In genomic region chr3:92944186-92944585, GRCm38 (mm10) we compare ENCODE assay signal across 28 mouse cellular contexts. TPM values are rescaled to one million over a fixed set of nuclear protein-coding genes. Genes with fewer than 3 reads are reported as not detected.
DNase-seq lines count a peak whose midpoint lies in the region; ATAC-seq and TF ChIP-seq lines count a peak whose summit lies in the region.
"Had no signal": no experiment of that assay in that cellular context is flagged by ENCODE, and none has a peak within 500 bp of the region (broad histone marks: within the 10 kb centered on the region; RNA-seq: fewer than 3 reads in every experiment).

TSS of gene Lce3c (plus strand) at chr3:92944486.

- WGBS in limb, embryonic 15.5 days = 59% methylated on average over 1 of the region's 1 CpGs
- 79% methylated on average over 1 of the region's 1 CpGs for WGBS in limb, embryonic 10.5 days
- WGBS in stomach, postnatal 0 days = 47% methylated on average over 1 of the region's 1 CpGs

- no peak for ATAC-seq in limb, embryonic 15.5 days (ENCODE audit: insufficient number of reproducible peaks, low FRiP score, low TSS enrichment, low read depth)
- no peak for ATAC-seq in stomach, postnatal 0 days (ENCODE audit: low FRiP score, low TSS enrichment)
- ATAC-seq in erythroblast, adult 5-6 weeks (replicated peaks; ENCODE audit: low FRiP score, poor library complexity, severe bottlenecking) = no peak
- ATAC-seq: activated CD4-positive, CD25-positive, alpha-beta regulatory T cell, adult 4 months; CD4-positive, CD25-positive, alpha-beta regulatory T cell, adult 4 months; forebrain, embryonic 14.5 days; forebrain, embryonic 16.5 days had no signal

- no peaks in the 10 kb centered on the region for H3K79me2 ChIP-seq in MEL (ENCODE audit: control insufficient read depth, insufficient read depth, low read length, poor library complexity)

- H3K4me2 ChIP-seq in limb, embryonic 15.5 days = no peak within 1 kb of the TSS
- no peak within 1 kb of the TSS for H3K4me2 ChIP-seq in stomach, postnatal 0 days (replicated peaks; ENCODE audit: low read depth)
- H3K4me2 ChIP-seq: embryonic facial prominence, embryonic 13.5 days; forebrain, embryonic 12.5 days had no signal

- H3K4me3 ChIP-seq in limb, embryonic 15.5 days = no peak within 1 kb of the TSS
- no peak within 1 kb of the TSS for H3K4me3 ChIP-seq in limb, embryonic 10.5 days
- no peak within 1 kb of the TSS for H3K4me3 ChIP-seq in MEL (ENCODE audit: control insufficient read depth in 1 of 2, insufficient read depth in 1 of 2, low read depth in 2 of 2, low read length in 2 of 2)
- no peak within 1 kb of the TSS for H3K4me3 ChIP-seq in stomach, postnatal 0 days (ENCODE audit: low read depth, low read length)
- H3K4me3 ChIP-seq: embryonic facial prominence, embryonic 13.5 days; erythroblast, embryonic 14.5 days; forebrain, embryonic 10.5 days; forebrain, embryonic 12.5 days had no signal

- H3K9me3 ChIP-seq in limb, embryonic 15.5 days = no peaks in the 10 kb centered on the region
- H3K9me3 ChIP-seq in limb, embryonic 10.5 days (replicated peaks) = no peaks in the 10 kb centered on the region
- no peaks in the 10 kb centered on the region for H3K9me3 ChIP-seq in MEL (replicated peaks; ENCODE audit: insufficient read depth, low read length)
- no peaks in the 10 kb centered on the region for H3K9me3 ChIP-seq in stomach, postnatal 0 days (ENCODE audit: control insufficient read depth, low read length)
- H3K9me3 ChIP-seq: embryonic facial prominence, embryonic 13.5 days; forebrain, embryonic 10.5 days; forebrain, embryonic 12.5 days; G1E had no signal

- no peaks in the 10 kb centered on the region for H3K4me1 ChIP-seq in limb, embryonic 15.5 days
- H3K4me1 ChIP-seq in limb, embryonic 10.5 days = no peaks in the 10 kb centered on the region
- no peaks in the 10 kb centered on the region for H3K4me1 ChIP-seq in MEL (ENCODE audit: control insufficient read depth in 1 of 2, insufficient read depth in 2 of 2, low read length in 2 of 2)
- no peaks in the 10 kb centered on the region for H3K4me1 ChIP-seq in stomach, postnatal 0 days (replicated peaks; ENCODE audit: control insufficient read depth, insufficient read depth)
- H3K4me1 ChIP-seq: embryonic facial prominence, embryonic 13.5 days; forebrain, embryonic 10.5 days; forebrain, embryonic 12.5 days had no signal

- H3K36me3 ChIP-seq in limb, embryonic 15.5 days = no peaks in the 10 kb centered on the region
- no peaks in the 10 kb centered on the region for H3K36me3 ChIP-seq in limb, embryonic 10.5 days
- no peaks in the 10 kb centered on the region for H3K36me3 ChIP-seq in MEL (ENCODE audit: control insufficient read depth in 1 of 2, insufficient read depth in 2 of 2, low read length in 2 of 2)
- no peaks in the 10 kb centered on the region for H3K36me3 ChIP-seq in stomach, postnatal 0 days (ENCODE audit: control insufficient read depth, insufficient read depth, low read length)
- H3K36me3 ChIP-seq: embryonic facial prominence, embryonic 13.5 days; forebrain, embryonic 10.5 days; forebrain, embryonic 12.5 days; G1E had no signal

- no peak within 1 kb of the TSS for H3K9ac ChIP-seq in limb, embryonic 15.5 days
- no peak within 1 kb of the TSS for H3K9ac ChIP-seq in MEL (ENCODE audit: control insufficient read depth, low read depth, low read length, poor library complexity, severe bottlenecking)
- no peak within 1 kb of the TSS for H3K9ac ChIP-seq in stomach, postnatal 0 days (ENCODE audit: low read length)
- H3K9ac ChIP-seq: embryonic facial prominence, embryonic 13.5 days; forebrain, embryonic 12.5 days had no signal

- H3K27ac ChIP-seq in limb, embryonic 15.5 days = no peak within 1 kb of the TSS
- no peak within 1 kb of the TSS for H3K27ac ChIP-seq in limb, embryonic 10.5 days
- no peak within 1 kb of the TSS for H3K27ac ChIP-seq in MEL (ENCODE audit: control insufficient read depth, low read depth, low read length)
- no peak within 1 kb of the TSS for H3K27ac ChIP-seq in stomach, postnatal 0 days (replicated peaks)
- H3K27ac ChIP-seq: embryonic facial prominence, embryonic 13.5 days; forebrain, embryonic 10.5 days; forebrain, embryonic 12.5 days had no signal

- TF ChIP-seq RAD21 in MEL (IDR thresholded peaks at IDR 0.05; ENCODE audit: low read depth, low read length) = no peak

- no peak for TF ChIP-seq EP300 in MEL (IDR thresholded peaks at IDR 0.05; ENCODE audit: low read depth in 1 of 2, low read length in 2 of 2)
- TF ChIP-seq EP300 in stomach, postnatal 0 days (optimal IDR thresholded peaks at IDR 0.05) = no peak

- TF ChIP-seq POLR2A in MEL (IDR thresholded peaks at IDR 0.05; ENCODE audit: control insufficient read depth in 1 of 2, insufficient read depth in 1 of 2, low read depth in 1 of 2, low read length in 2 of 2, poor library complexity in 1 of 2) = no peak

- no peaks in the 10 kb centered on the region for H3K27me3 ChIP-seq in limb, embryonic 15.5 days
- H3K27me3 ChIP-seq in limb, embryonic 10.5 days (ENCODE audit: low read depth, poor library complexity, severe bottlenecking) = no peaks in the 10 kb centered on the region
- H3K27me3 ChIP-seq in MEL (ENCODE audit: control insufficient read depth in 1 of 2, insufficient read depth in 2 of 2, low read length in 2 of 2) = no peaks in the 10 kb centered on the region
- no peaks in the 10 kb centered on the region for H3K27me3 ChIP-seq in stomach, postnatal 0 days (ENCODE audit: control insufficient read depth, insufficient read depth, low read length)
- H3K27me3 ChIP-seq: CH12.LX; embryonic facial prominence, embryonic 13.5 days; forebrain, embryonic 12.5 days had no signal

- no peak for TF ChIP-seq CTCF in MEL (IDR thresholded peaks at IDR 0.05 in 2 of 3, conservative IDR thresholded peaks at IDR 0.05 in 1 of 3; ENCODE audit: control insufficient read depth in 1 of 3, insufficient read depth in 1 of 3, low read depth in 2 of 3, low read length in 3 of 3, poor library complexity in 1 of 3, severe bottlenecking in 1 of 3)
- no peak for TF ChIP-seq CTCF in stomach, postnatal 0 days (IDR thresholded peaks at IDR 0.05; ENCODE audit: low read depth)

- peak; percentile 0 to 2 for DNase-seq in cerebellum, postnatal 14 days
- no peak for DNase-seq in cerebellum, postnatal 25 days
- no peak for DNase-seq in limb, embryonic 10.5 days (ENCODE audit: low spot score)
- no peak for DNase-seq in MEL (ENCODE audit: low read depth, low spot score)
- no peak for DNase-seq in stomach, postnatal 0 days (ENCODE audit: low spot score)
- DNase-seq: adrenal gland, adult 8-10 months; adrenal gland, postnatal 14 days; adrenal gland, postnatal 36 days; B cell, adult 2 months; cerebellum, adult 11-12 months; cerebellum, adult 2 months; cerebellum, adult 9-10 months had no signal

TF ChIP-seq in MEL, 35 proteins besides CTCF, POLR2A, EP300 and RAD21:
- TF ChIP-seq MEF2A (IDR thresholded peaks at IDR 0.05; ENCODE audit: extremely low read depth, insufficient replicate concordance, low read depth, low read length, poor library complexity, severe bottlenecking) = no peak
- TF ChIP-seq TAL1 (IDR thresholded peaks at IDR 0.05; ENCODE audit: low read length) = 0 out of 2 replicates have a peak, but pooled peaks have one; percentile 3
TF ChIP-seq in MEL: peak in this region for 1.

RNA-seq across cellular contexts. Expression of gene Lce3c, which starts in this region (rescaled TPM):
- 4.7 and 11.3 TPM in 2 replicates for polyA plus RNA-seq in limb, embryonic 15.5 days (2015; fragmentation: Nextera tagmentation; extraction: Ambion mirVana)
- not detected in 2 replicates for polyA plus RNA-seq in limb, embryonic 10.5 days (2016; fragmentation: Nextera tagmentation; extraction: Ambion mirVana)
- not detected in 2 replicates for total RNA-seq in MEL (2012; rRNA removed)
- not detected for polyA plus RNA-seq in MEL (2012; ENCODE audit: insufficient read depth in 1 of 2, insufficient read length in 2 of 2, low read depth in 1 of 2, low replicate concordance in 2 of 2, missing spikeins in 1 of 2)
- 1,477 and 1,491 TPM in 2 replicates for polyA plus RNA-seq in stomach, postnatal 0 days (2015; fragmentation: Nextera tagmentation; extraction: Ambion mirVana)
- total RNA-seq in erythroblast, adult 5-6 weeks (2015; ENCODE audit: low replicate concordance) = not detected in 2 replicates
- not detected in 2 replicates for total RNA-seq in erythroblast, adult 5-6 weeks (2017; ENCODE audit: low replicate concordance)
- total RNA-seq: adrenal gland, adult 18-20 months; adrenal gland, adult 8-10 months; adrenal gland, postnatal 14 days; adrenal gland, postnatal 36 days; CH12.LX; G1E had no signal
- polyA plus RNA-seq: activated CD4-positive, CD25-positive, alpha-beta regulatory T cell, adult 4 months; CD4-positive, CD25-positive, alpha-beta regulatory T cell, adult 4 months; cerebellum, adult 2 months; cortical plate, adult 2 months; embryonic facial prominence, embryonic 11.5 days; embryonic facial prominence, embryonic 13.5 days; erythroblast, embryonic 14.5 days; forebrain, embryonic 10.5 days; forebrain, embryonic 12.5 days; forebrain, embryonic 14.5 days; forebrain, embryonic 16.5 days; frontal cortex, adult 2 months; G1E had no signal

Comparison
In these comparisons a context has a peak if more than half of its experiments do, and no peak if none do; other contexts are left out.
1. RNA of gene Lce3c (polyA plus RNA-seq): 1,477 to 1,491 TPM in stomach, postnatal 0 days; 4.7 to 11.3 TPM in limb, embryonic 15.5 days, not detected in limb, embryonic 10.5 days and not detected in MEL; every median in the first group is over 100 times any median in the second.
2. DNase-seq: peak in cerebellum, postnatal 14 days (2 of 2); none in cerebellum, postnatal 25 days (0 of 2), limb, embryonic 10.5 days (single experiment), MEL (single experiment) and stomach, postnatal 0 days (single experiment).